Mouse (Mus musculus) lung, postnatal 0 days (tissue): ENCODE results near the gene 1700017B05Rik.

Source experiments
- CTCF ChIP-seq: IDR thresholded peaks from 2 replicates; pipeline ENCODE4 v1.5.1; 2016; ENCODE audit warnings: antibody characterized with exemption, mild to moderate bottlenecking
- EP300 ChIP-seq: IDR thresholded peaks from 2 replicates; pipeline ENCODE4 v1.6.1; 2016; ENCODE audit warnings: antibody characterized with exemption, mild to moderate bottlenecking, control low read depth

DNA sequence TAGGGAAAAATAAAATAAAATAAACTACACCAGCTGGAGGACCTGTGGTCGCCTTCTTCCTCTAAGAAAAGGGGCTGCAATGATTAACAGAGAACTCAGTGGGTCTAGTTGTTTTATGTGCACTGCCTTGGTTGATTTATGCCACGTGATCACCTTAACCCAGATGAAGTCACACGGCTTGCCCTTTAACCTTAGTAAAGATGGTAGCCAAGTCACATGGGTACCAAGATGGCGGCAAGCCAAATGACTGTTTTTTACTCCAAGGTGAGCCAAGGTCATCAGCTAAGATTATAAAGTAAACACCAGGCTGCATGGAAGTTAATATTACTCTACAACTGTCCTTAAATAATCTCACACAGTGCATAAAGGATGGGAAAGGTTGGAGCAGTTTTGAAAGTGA is 32.7 kb downstream of the 1700017B05Rik start:
- TF ChIP-seq EP300 (no peak), CTCF (no peak)
